Mouse (Mus musculus): ENCODE results near the gene Usp15.

The Usp15 gene

GRCm38 (mm10) chr10:123170898-123171297 is 25.9 kb downstream of the Usp15 start:
- DNase-seq = no peak

- no peak for DNase-seq
Measured at GRCm38 (mm10) chr10:123165542-123165941, 31.3 kb downstream of the Usp15 start.

- peak; percentile 60 for DNase-seq
Measured at GRCm38 (mm10) chr10:123160508-123160907, 36.3 kb downstream of the Usp15 start.

DNA sequence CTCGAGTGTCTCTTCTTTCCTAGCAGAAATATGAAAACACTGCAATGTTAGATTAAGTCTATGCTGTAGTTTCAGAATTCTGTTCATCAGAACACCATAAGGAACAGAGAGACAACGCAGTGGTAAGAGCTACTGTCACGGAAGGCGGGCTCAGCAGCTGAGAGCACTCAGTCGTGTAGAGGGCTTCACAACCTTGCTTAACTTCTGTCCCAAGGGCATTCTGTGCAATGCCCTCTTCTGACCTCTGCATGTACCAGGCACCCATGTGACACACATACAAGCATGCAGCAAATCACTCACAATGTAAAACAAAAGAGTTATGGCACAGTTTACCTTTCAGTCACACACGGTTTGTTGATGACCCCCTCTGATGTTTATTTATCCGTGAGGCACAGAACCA is 37.5 kb downstream of the Usp15 start:
- peak; percentile 17 for DNase-seq

- DNase-seq = no peak
Measured at GRCm38 (mm10) chr10:123156392-123156791, 40.4 kb downstream of the Usp15 start.

GRCm38 (mm10) chr10:123155764-123156163 is 41.0 kb downstream of the Usp15 start:
- DNase-seq = no peak

- no peak for DNase-seq
Measured at GRCm38 (mm10) chr10:123153321-123153720, 43.5 kb downstream of the Usp15 start.

DNA sequence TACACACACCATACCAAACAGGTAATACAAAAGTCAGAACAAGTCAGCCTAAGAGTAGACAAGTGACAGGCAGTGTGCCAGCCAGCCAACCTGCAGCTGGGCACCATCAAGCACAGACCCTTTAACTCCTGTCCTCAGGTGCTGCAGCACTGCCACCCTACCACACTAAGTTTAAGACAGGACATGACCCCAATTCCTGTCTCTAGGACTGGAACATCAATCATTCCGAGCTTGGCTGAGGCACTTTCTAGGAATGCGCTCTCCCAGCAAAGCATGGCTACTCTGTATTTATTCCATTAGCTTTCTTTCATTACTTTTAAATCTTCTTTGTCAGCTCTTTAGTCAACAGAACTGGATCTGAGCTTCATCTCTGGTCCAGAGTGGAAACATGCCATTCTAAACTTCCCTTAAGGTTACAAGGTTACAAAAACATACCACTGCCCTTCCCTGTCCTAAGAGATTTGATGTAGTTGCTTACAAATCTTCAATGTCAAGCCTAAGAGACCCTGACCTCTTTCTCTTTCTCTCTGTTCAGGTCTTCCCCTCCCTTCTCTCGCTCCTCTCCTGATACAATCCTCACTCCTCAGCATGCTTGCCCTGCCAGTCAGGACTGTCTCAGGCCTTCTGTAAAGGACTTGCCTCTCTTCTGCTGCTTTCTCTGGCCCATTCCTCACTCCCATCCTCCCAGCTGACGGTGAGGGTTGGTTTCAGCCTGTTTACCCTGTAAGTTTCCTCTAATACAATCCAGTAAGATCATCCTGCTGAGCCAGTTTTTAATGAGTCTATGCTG is 48.6 kb downstream of the Usp15 start:
- no peak for DNase-seq

DNA sequence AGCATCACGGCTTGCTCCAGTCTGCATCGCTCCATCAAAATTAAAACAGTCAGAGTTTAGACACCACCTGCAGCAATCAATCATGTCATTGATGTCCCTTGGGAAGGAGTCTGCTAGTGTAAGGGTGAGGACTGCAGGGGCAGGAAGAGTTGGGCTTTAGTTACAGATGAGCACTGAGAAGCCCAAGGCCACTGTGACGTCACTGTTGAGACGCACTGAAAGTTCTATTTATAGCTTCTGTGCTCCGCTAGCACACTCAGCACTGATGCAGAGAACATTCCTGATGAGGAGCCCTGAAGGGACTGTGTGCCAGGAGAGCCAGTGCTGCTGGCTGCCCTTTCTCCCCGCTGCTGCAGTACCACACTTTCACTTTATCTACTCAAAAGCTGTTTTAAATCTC is 49.6 kb downstream of the Usp15 start:
- DNase-seq = no peak

DNA sequence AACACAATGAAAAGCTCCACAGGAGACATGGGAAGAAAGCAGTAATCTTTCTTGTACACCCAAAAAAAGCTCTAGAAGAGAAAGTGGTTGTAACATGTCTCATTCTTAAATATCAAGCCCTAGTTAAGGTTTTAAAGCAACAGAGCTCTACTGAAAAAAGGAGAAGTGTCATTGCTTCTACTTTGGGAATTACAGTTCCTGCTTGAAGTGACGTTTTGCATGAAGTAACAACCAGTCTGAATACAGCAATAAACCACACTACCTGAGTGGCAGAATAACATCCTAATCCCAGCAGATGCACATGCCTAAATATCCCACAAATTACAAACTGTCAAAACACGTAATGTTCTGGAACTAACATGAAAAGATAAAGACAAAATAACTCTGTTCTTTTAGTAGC is 50.4 kb downstream of the Usp15 start:
- no peak for DNase-seq

DNA sequence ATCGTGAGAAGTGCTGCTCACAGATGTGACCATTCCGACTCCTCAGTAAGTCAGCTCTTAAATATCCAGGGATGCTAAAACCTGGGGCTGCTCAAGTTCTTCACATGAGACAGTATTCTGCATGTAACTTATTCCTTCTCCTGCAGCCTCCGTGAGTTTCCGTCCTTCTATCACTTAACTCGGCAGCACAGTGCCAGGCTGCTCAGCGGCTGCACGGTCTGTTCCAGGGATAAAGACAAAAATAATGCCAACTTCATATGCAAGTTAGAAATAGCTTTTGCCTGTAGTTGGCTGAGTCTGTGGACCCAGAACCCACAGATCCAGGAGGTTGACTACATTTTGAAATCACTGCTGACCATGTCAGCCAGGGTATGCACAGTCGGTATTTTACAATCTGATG is 52.5 kb downstream of the Usp15 start:
- DNase-seq = no peak

- DNase-seq = no peak
Measured at GRCm38 (mm10) chr10:123142395-123143050, 54.3 kb downstream of the Usp15 start.

DNA sequence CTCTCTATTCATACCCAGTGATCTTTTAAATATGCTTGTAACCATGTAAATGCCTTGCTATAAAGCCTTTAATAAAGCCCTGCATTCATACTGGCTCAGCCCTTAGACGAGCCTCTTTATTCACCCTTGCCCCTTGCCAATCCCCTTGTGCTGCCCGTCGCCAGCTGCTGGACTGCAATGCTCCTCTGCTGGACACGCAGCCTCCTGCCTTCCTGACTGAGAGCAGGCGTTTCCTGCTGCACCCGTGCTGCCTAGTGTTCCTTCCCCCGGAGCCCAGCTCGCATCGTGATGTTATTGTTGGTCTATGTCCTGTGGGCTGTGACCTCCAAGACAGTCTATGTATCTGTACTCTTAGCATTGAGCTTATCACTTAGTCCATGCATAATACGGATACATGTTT is 61.0 kb downstream of the Usp15 start:
- DNase-seq = no peak

DNA sequence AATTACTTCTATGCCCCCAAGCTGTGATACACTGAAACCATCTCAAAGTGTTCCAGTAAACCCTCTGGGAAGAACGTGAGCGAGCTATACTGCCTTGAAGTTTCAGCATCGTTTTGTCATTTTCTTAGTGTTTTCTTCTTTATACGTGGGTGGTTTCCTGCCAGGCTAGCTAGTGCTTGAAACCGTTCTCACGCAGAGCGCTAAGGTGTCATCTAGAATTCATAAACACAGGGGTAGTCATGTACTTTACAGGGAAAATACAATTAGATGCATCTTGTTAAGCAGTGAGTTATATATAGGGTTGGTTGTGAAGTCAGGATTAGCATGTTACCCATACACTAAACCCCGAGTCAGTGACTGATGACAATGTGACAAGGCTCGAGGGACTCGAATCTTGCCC is 65.3 kb downstream of the Usp15 start:
- no peak for DNase-seq

DNA sequence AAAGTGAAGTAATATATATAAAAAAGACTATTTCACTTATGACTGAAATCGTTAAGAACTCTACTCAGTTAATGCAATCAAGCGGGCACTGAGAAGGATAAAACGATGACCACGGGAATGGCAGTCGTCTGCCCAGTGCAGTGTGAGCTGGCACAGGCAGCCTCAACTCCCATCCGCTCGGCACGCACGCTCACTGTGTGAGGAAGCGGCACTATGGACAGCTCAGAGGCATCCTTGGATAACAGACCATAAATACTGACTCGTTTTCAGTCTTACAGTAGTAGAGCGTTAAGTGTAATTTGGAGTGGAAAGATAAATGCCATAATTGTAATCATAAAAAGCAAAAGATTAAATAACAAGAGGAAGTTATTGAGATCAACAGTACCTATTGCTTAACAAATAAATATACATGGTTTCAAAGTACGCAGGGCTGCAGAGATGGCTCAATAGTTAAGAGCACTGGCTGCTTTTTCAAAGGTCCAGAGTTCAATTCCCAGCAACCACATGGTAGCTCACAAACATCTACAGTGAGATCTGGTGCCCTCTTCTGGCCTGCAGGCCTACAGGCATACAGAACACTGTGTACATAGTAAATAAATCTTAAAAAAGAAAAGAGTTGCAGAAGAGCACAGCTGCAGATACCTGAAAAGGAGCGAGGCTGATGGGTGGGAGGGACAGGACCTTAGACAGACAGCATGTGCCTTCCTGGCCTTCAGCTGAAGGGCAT is 76.0 kb downstream of the Usp15 start:
- DNase-seq = peak; percentile 53

GRCm38 (mm10) chr10:123116861-123117260 is 79.9 kb downstream of the Usp15 start:
- DNase-seq = no peak

GRCm38 (mm10) chr10:123113466-123113865 is 83.3 kb downstream of the Usp15 start:
- DNase-seq = no peak

DNA sequence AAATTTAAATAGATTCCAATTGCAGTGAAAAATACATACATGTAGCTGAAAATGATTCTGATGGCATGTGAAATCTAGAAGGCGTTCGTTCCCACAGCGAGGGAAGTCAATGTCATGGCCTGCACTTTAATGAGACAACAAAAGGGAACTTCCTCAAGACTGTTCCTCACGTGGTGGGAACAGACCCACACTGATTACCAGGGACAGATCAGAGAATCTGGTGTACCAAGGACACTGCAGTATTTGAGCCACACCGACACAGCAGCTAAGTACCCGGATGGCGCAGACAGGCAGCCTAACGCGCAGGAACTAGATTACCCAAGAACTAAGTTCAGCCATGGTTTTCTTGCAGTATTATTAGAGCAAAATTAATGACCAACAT is 84.0 kb downstream of the Usp15 start:
- no peak for DNase-seq

DNA sequence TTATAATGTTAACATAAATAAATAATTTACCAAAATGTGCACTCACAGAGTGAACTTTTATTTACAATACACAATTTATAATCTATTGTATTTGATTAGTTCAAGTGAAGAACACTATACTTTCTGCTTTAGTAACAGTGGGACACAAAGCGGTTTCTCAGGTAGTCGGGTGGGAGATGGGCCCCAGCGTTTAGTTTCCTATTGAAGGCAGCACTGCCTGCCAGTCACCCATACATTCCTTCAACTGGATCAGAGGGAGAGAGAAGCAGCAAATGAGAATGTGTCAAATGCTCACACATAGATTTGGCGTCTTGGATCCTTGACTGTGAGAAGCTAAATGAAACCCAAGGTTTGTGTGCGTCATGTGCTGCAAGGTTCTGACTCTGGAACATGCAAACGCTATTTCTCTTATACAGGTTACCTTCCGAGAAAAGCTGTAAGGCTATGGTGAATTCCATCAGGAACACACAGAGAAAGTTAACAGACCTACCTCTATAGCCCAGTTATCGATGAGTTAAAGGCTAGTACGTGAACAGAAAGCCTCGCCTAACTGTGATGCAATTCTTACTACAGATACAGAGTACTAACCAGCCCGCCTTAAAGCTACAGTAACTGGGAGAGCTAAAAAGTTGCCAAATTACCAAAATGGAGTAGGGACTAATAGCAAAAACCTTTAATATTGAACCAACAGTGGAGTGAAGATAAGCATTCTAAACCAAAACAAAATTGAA is 84.6 kb downstream of the Usp15 start:
- DNase-seq = no peak

DNA sequence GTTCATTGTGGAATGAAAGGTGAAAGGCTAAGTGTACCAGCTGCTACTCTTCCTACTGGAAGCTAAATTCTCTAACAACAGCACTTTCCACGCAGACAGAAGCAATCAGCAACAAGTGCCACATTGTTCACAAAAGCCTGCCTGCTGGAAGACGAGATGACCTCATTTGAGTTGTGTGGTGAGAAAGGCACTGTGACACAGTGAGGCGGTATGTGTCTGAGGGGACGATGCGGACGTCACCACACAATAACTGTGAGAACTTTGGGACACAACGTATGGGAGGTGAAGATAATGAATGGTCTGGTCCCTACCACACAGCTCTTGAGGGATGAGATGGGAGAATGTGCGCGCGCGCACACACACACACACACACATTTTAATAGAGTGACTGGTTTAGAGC is 86.2 kb downstream of the Usp15 start:
- no peak for DNase-seq

DNA sequence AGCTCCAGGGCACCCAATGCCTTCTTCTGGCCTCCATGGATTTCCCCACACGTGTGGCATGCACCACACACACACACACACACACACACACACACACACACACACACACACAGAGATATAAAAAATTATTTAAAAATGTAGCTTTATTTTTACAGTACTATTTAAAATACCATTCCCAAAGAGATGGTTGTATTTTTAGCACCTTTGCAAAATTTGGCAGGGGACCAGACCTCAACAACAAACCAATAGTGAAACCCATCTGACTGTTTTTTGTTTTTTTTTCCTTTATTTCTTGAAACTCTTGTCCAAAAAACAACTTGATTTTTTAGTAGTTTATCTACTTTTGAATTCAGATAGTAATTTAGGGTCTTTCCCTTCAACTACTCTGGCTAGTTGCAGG is 88.3 kb downstream of the Usp15 start:
- no peak for DNase-seq

GRCm38 (mm10) chr10:123108121-123108520 is 88.7 kb downstream of the Usp15 start:
- no peak for DNase-seq

GRCm38 (mm10) chr10:123101303-123101702 is 95.5 kb downstream of the Usp15 start:
- no peak for DNase-seq

Measured in kidney, adult 9 months (tissue).